Mouse (Mus musculus): ENCODE measurements around the gene Gm13040. TPM values are rescaled to one million over a fixed set of nuclear protein-coding genes. Genes with fewer than 3 reads are reported as not detected.
"Not testable (repeated sequence)": the region's sequence is repeated elsewhere in the genome, so short reads cannot be mapped to it uniquely, and the experiment has no call there.

Gene Gm13040
- not detected for total RNA-seq (2022)

- DNase-seq (ENCODE audit: low spot score): not testable (repeated sequence)
Observed at GRCm38 (mm10) chr4:143535654-143536053, at the start of gene Gm13040. Gene Gm13040, plus strand, starts transcription at chr4:143535954.

DNA sequence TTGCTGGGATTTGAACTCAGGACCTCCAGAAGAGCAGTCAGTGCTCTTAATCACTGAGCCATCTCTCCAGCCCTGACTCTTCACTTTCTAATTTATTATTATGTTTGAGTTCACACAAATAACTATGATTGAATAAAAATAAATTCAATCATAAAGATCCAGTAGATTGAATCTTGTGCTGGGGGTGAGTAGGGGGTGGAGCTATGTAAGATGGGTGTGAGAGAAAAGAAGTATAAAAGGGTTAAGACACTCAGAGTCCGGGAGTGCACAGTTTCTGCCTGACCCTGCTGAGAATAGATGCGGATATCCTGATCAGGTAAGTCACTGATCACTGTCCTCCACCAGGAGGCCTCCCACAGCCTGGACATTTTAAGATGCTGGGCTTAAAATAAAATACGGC is 24.7 kb upstream of the Gm13040 start, which contains the start of gene Gm13043:
Gene Gm13043 (plus strand): TSS at position 301 of the 400 bp plus-strand sequence.
- no peak for DNase-seq (ENCODE audit: low spot score)

DNA sequence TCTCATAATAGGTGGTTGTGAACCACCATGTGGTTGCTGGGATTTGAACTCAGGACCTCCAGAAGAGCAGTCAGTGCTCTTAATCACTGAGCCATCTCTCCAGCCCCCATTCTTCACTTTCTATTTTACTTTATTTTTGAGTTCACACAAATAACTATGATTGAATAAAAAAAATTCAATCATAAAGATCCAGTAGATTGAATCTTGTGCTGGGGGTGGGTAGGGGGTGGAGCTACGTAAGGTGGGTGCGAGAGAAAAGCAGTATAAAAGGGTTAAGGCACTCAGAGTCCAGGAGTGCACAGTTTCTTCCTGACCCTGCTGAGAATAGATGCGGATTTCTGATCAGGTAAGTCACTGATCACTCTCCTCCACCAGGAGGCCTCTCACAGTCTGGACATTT is 15.6 kb downstream of the Gm13040 start, which contains the start of the genes BC080695 and Gm13057:
Gene BC080695 (plus strand): TSS at position 301 of the 400 bp plus-strand sequence.
Gene Gm13057 (plus strand): TSS at position 310 of the 400 bp plus-strand sequence.
- not testable (repeated sequence) for DNase-seq (ENCODE audit: low spot score)

Other genes starting within 250 kb of the Gm13040 start
- 1 to 10 TPM; 5.0 to 7.2 (median 5.6) TPM for gene Pdpn, start 236.4 kb upstream of the Gm13040 start, total RNA-seq (2022)
- under 1 TPM in 1 of 4 experiments, not detected in 3; 0.14 TPM for gene Lrrc38, start 186.2 kb upstream of the Gm13040 start, total RNA-seq (2022)
- not detected for gene Pramel1, start 141.5 kb upstream of the Gm13040 start, total RNA-seq (2022)
- gene Pramef8, start 123.5 kb upstream of the Gm13040 start, total RNA-seq (2022): 10 to 100 TPM in 2 of 4 experiments, 1 to 10 TPM in 2; 8.4 to 11.9 (median 10.0) TPM
- not detected for gene Oog4, start 85.6 kb upstream of the Gm13040 start, total RNA-seq (2022)
- not detected for gene Gm13043, start 24.6 kb upstream of the Gm13040 start, total RNA-seq (2022)
- gene BC080695, start 15.7 kb downstream of the Gm13040 start, total RNA-seq (2022): not detected
- not detected for gene Gm13057, start 15.8 kb downstream of the Gm13040 start, total RNA-seq (2022)
- not detected for gene Gm13083, start 79.0 kb downstream of the Gm13040 start, total RNA-seq (2022)
- not detected for gene Gm13088, start 121.3 kb downstream of the Gm13040 start, total RNA-seq (2022)
- not detected for gene Gm13089, start 166.8 kb downstream of the Gm13040 start, total RNA-seq (2022)
- not detected for gene Gm13078, start 183.5 kb downstream of the Gm13040 start, total RNA-seq (2022)